Comparison of ENCODE assay signal across 22 mouse cellular contexts in genomic region chr2:33359184-33359583, GRCm38 (mm10). TPM values are rescaled to one million over a fixed set of nuclear protein-coding genes. Genes with fewer than 3 reads are reported as not detected.
A peak's percentile ranks its signal among the peaks of the same experiment; 100 is the strongest.
DNase-seq lines count a peak whose midpoint lies in the region; ATAC-seq and TF ChIP-seq lines count a peak whose summit lies in the region.
"Had no signal": no experiment of that assay in that cellular context is flagged by ENCODE, and none has a peak within 500 bp of the region (broad histone marks: within the 10 kb centered on the region; RNA-seq: fewer than 3 reads in every experiment).

No protein-coding gene starts in this region.

- no peak overlapping the region for H3K4me3 ChIP-seq in kidney, postnatal 0 days (replicated peaks; ENCODE audit: low read depth, low read length)
- no peak overlapping the region for H3K4me3 ChIP-seq in kidney, embryonic 15.5 days (replicated peaks)
- H3K4me3 ChIP-seq in heart, adult 2 months, result no peak overlapping the region
- H3K4me3 ChIP-seq: heart, embryonic 12.5 days; limb, embryonic 13.5 days; liver, embryonic 13.5 days; lung, embryonic 15.5 days; midbrain, embryonic 13.5 days; neural tube, embryonic 15.5 days had no signal

- TF ChIP-seq POLR2A in heart, adult 2 months (IDR thresholded peaks at IDR 0.05; ENCODE audit: insufficient read depth, low read depth, low read length), result no peak

- 0 out of 2 replicates have a peak, but pooled peaks have one; percentile 29 for ATAC-seq in kidney, postnatal 0 days (replicated peaks; ENCODE audit: low FRiP score, low read depth)
- ATAC-seq in kidney, embryonic 15.5 days (replicated peaks; ENCODE audit: low FRiP score), result no peak
- peak; percentile 92 for ATAC-seq in megakaryocyte, adult 5-6 weeks (ENCODE audit: poor library complexity, severe bottlenecking)
- ATAC-seq: CD4-positive, CD25-positive, alpha-beta regulatory T cell, adult 4 months; forebrain, postnatal 0 days; midbrain, embryonic 13.5 days had no signal

- peaks cover 5% of the 10 kb centered on the region; the same call in 1 of the 2 replicates for H3K4me1 ChIP-seq in kidney, postnatal 0 days (replicated peaks; ENCODE audit: insufficient read depth, low read length)
- H3K4me1 ChIP-seq in kidney, embryonic 15.5 days, result peaks cover 24% of the 10 kb centered on the region
- H3K4me1 ChIP-seq in heart, adult 2 months (ENCODE audit: control insufficient read depth, insufficient read depth, low read length), result peaks cover 2% of the 10 kb centered on the region; the same call in 1 of the 2 replicates
- H3K4me1 ChIP-seq: limb, embryonic 13.5 days had no signal

- 0 out of 2 replicates have a peak overlapping the region, but pooled peaks have one; percentile 36 for H3K27ac ChIP-seq in kidney, postnatal 0 days
- H3K27ac ChIP-seq in kidney, embryonic 15.5 days, result no peak overlapping the region
- H3K27ac ChIP-seq in heart, adult 2 months, result no peak overlapping the region
- H3K27ac ChIP-seq: hindbrain, embryonic 14.5 days; limb, embryonic 13.5 days; liver, embryonic 13.5 days; lung, embryonic 15.5 days; midbrain, embryonic 13.5 days; neural tube, embryonic 15.5 days had no signal

- no peak overlapping the region for H3K4me2 ChIP-seq in kidney, postnatal 0 days (ENCODE audit: low read length)
- H3K4me2 ChIP-seq in kidney, embryonic 15.5 days, result no peak overlapping the region
- H3K4me2 ChIP-seq: heart, embryonic 12.5 days; hindbrain, embryonic 14.5 days; limb, embryonic 13.5 days; liver, embryonic 13.5 days; lung, embryonic 15.5 days; midbrain, embryonic 13.5 days; neural tube, embryonic 15.5 days had no signal

- H3K9me3 ChIP-seq in kidney, postnatal 0 days (replicated peaks; ENCODE audit: low read length), result no peaks in the 10 kb centered on the region
- no peaks in the 10 kb centered on the region for H3K9me3 ChIP-seq in kidney, embryonic 15.5 days (replicated peaks)
- H3K9me3 ChIP-seq: G1E; heart, embryonic 12.5 days; limb, embryonic 13.5 days; liver, embryonic 13.5 days; lung, embryonic 15.5 days; midbrain, embryonic 13.5 days; neural tube, embryonic 15.5 days had no signal

- intact Hi-C loops in heart, adult 2 months (cut with DNase I), result no loop called here

- H3K27me3 ChIP-seq in kidney, postnatal 0 days (ENCODE audit: insufficient read depth, low read length), result no peaks in the 10 kb centered on the region
- H3K27me3 ChIP-seq in kidney, embryonic 15.5 days, result no peaks in the 10 kb centered on the region
- H3K27me3 ChIP-seq in heart, adult 2 months (ENCODE audit: control insufficient read depth, insufficient read depth, low read length), result no peaks in the 10 kb centered on the region
- H3K27me3 ChIP-seq: heart, embryonic 12.5 days; limb, embryonic 13.5 days; liver, embryonic 13.5 days; lung, embryonic 15.5 days; neural tube, embryonic 15.5 days had no signal

- TF ChIP-seq CTCF in kidney, postnatal 0 days (IDR thresholded peaks at IDR 0.05; ENCODE audit: low read depth), result no peak
- TF ChIP-seq CTCF in heart, adult 2 months (IDR thresholded peaks at IDR 0.05), result no peak

- H3K36me3 ChIP-seq in kidney, postnatal 0 days (ENCODE audit: insufficient read depth, low read length), result no peaks in the 10 kb centered on the region
- no peaks in the 10 kb centered on the region for H3K36me3 ChIP-seq in kidney, embryonic 15.5 days
- H3K36me3 ChIP-seq in heart, adult 2 months (ENCODE audit: control insufficient read depth, insufficient read depth, low read length), result no peaks in the 10 kb centered on the region
- H3K36me3 ChIP-seq: heart, embryonic 12.5 days; limb, embryonic 13.5 days; liver, embryonic 13.5 days; lung, embryonic 15.5 days had no signal

- 76% methylated on average over 8 of the region's 8 CpGs for WGBS in kidney, postnatal 0 days
- WGBS in kidney, embryonic 15.5 days, result 82% methylated on average over 8 of the region's 8 CpGs
- 88% methylated on average over 8 of the region's 8 CpGs for WGBS in heart, adult 2 months

- H3K79me2 ChIP-seq in heart, adult 2 months (replicated peaks; ENCODE audit: control insufficient read depth, insufficient read depth, low read length), result no peaks in the 10 kb centered on the region

- no peak overlapping the region for H3K9ac ChIP-seq in kidney, postnatal 0 days (ENCODE audit: low read depth, low read length)
- no peak overlapping the region for H3K9ac ChIP-seq in kidney, embryonic 15.5 days
- no peak overlapping the region for H3K9ac ChIP-seq in heart, adult 2 months (ENCODE audit: low read depth, low read length)
- H3K9ac ChIP-seq: forebrain, postnatal 0 days; heart, embryonic 12.5 days; hindbrain, embryonic 14.5 days; limb, embryonic 13.5 days; liver, embryonic 13.5 days; lung, embryonic 15.5 days; midbrain, embryonic 13.5 days; neural tube, embryonic 15.5 days had no signal

- no peak for TF ChIP-seq EP300 in heart, adult 2 months (IDR thresholded peaks at IDR 0.05; ENCODE audit: insufficient read depth, low read depth, low read length)

- no peak for DNase-seq in kidney, postnatal 0 days (ENCODE audit: low spot score)
- DNase-seq in NIH3T3 (ENCODE audit: low read depth), result peak; percentile 38
- peak; percentile 65 for DNase-seq in yolk sac, embryonic 10.5 days (ENCODE audit: low spot score)
- no peak for DNase-seq in gastrocnemius, adult 8-10 months (ENCODE audit: low spot score in 2 of 2)
- DNase-seq in heart, adult 2 months, result no peak
- DNase-seq: cerebellum, adult 11 months; embryo, embryonic 11 days; forebrain, postnatal 0 days; heart, postnatal 14 days; liver, embryonic 13.5 days; lung, postnatal 4 days; thymus, adult 2 months had no signal

RNA-seq across cellular contexts. Expression of gene Ralgps1, which starts 12.1 kb away (rescaled TPM):
- 3.1 and 3.4 TPM in 2 replicates for polyA plus RNA-seq in kidney, postnatal 0 days (2015; fragmentation: Nextera tagmentation; extraction: Ambion mirVana)
- 5.5 and 5.9 TPM in 2 replicates for polyA plus RNA-seq in kidney, embryonic 15.5 days (2015; fragmentation: Nextera tagmentation; extraction: Ambion mirVana)
- 6.2 and 7.6 TPM in 2 replicates for total RNA-seq in megakaryocyte, adult 5-6 weeks (2015)
- total RNA-seq in megakaryocyte, adult 5-6 weeks (2017), result 2.0 and 2.7 TPM in 2 replicates
- 1 to 10 TPM; 1.8 to 3.2 (median 2.2) TPM for total RNA-seq in gastrocnemius, adult 8-10 months (2022)
- total RNA-seq in heart, adult 2 months (2021), result 1 to 10 TPM; 4.9 to 5.3 TPM
- 3.8 and 5.2 TPM in 2 replicates for polyA plus RNA-seq in heart, adult 2 months (2012; rRNA removed)

Comparison
In these comparisons a context has a peak if more than half of its experiments do, and no peak if none do; other contexts are left out.
1. DNase-seq: peak in NIH3T3 (single experiment) and yolk sac, embryonic 10.5 days (single experiment); none in kidney, postnatal 0 days (single experiment), gastrocnemius, adult 8-10 months (0 of 2) and heart, adult 2 months (0 of 2).